Mouse (Mus musculus): ENCODE measurements around the gene Ncoa6.
A peak's percentile ranks its signal among the peaks of the same experiment; 100 is the strongest.

Gene Ncoa6

GRCm38 (mm10) chr2:155357686-155358399 lies 115.9 kb downstream of the Ncoa6 start:
- peak; percentile 10 for DNase-seq

- peak; percentile 90 for DNase-seq
These were observed 116.6 kb downstream of the Ncoa6 start, which contains the start of gene Pigu for GRCm38 (mm10) chr2:155356971-155357591. Pigu (minus strand) TSS chr2:155357430.

- no peak for DNase-seq
These were observed 119.3 kb downstream of the Ncoa6 start for GRCm38 (mm10) chr2:155354402-155354801.

GRCm38 (mm10) chr2:155346670-155347069 lies 127.0 kb downstream of the Ncoa6 start:
- no peak for DNase-seq

Measured in thymus, postnatal 25 days (tissue).